Mouse (Mus musculus) spleen, postnatal 0 days (tissue): ENCODE data around the gene Hadhb. TPM values are rescaled to one million over a fixed set of nuclear protein-coding genes. Genes with fewer than 3 reads are reported as not detected.

Experiments
- microRNA counts: library from miRNA; unstranded; fragments of <30 nt; microRNA quantifications from one replicate; lab custom pipeline; 2015
- polyA plus RNA-seq: library from polyadenylated mRNA; unstranded; fragments of >200 nt; fragmentation: Nextera tagmentation; extraction: Ambion mirVana; gene quantifications from 2 replicates; pipeline ENCODE4 v1.2.1, GENCODE M21; 2015

Hadhb gene
- 100 and 103 TPM in 2 replicates for polyA plus RNA-seq

GRCm38 (mm10) chr5:30154474-30155394 lies at the start of gene Hadhb, which contains the start of gene Hadha:
Gene Hadhb, plus strand, starts transcription at chr5:30155248.
Gene Hadha, minus strand, starts transcription at chr5:30155162.

GRCm38 (mm10) chr5:30105668-30106300 lies 49.3 kb upstream of the Hadhb start, which contains the start of gene 3110082J24Rik:
Gene 3110082J24Rik, minus strand, starts transcription at chr5:30106086.

GRCm38 (mm10) chr5:30205493-30205892 lies 50.4 kb downstream of the Hadhb start, which contains the start of gene Adgrf3:
Gene Adgrf3, minus strand, starts transcription at chr5:30205722.

GRCm38 (mm10) chr5:30232271-30232971 lies 77.4 kb downstream of the Hadhb start, which contains the start of gene Selenoi:
Gene Selenoi, plus strand, starts transcription at chr5:30232581.

MicroRNAs within 50 kb of the gene (microRNA counts, 519-probe panel; counts per million panel counts)
- 88.3 counts per million for microRNA mmu-miR-1960 (lab: Ali Mortazavi, UCI)

Other genes with a start within 250 kb of the Hadhb start
- gene Il6, start 142.1 kb upstream of the Hadhb start, polyA plus RNA-seq, result 0.57 and 1.3 TPM in 2 replicates
- gene Tyms, start 81.6 kb upstream of the Hadhb start, polyA plus RNA-seq, result 230 and 261 TPM in 2 replicates
- gene Garem2, start 50.1 kb upstream of the Hadhb start, polyA plus RNA-seq, result 0.02 TPM in 1 of 2 replicates, not detected in the other
- gene 3110082J24Rik, start 49.2 kb upstream of the Hadhb start, polyA plus RNA-seq, result not detected in 2 replicates
- gene Hadha, start 86 bp upstream of the Hadhb start, polyA plus RNA-seq, result 69.2 and 77.7 TPM in 2 replicates
- 0.26 and 0.30 TPM in 2 replicates for gene Adgrf3, start 50.5 kb downstream of the Hadhb start, polyA plus RNA-seq
- 11.6 and 12.6 TPM in 2 replicates for gene Selenoi, start 77.3 kb downstream of the Hadhb start, polyA plus RNA-seq
- gene Drc1, start 126.1 kb downstream of the Hadhb start, polyA plus RNA-seq, result not detected in 2 replicates